Mouse (Mus musculus): ENCODE results near the gene Ache. TPM values are rescaled to one million over a fixed set of nuclear protein-coding genes. Genes with fewer than 3 reads are reported as not detected.

The Ache gene
- total RNA-seq (2023): 1 to 10 TPM in 1 of 2 experiments, under 1 TPM in 1; 0.16 to 1.7 TPM

GRCm38 (mm10) chr5:137287032-137287952, at the start of gene Ache:
TSS of gene Ache (plus strand) at chr5:137287519.

GRCm38 (mm10) chr5:137293839-137294743, 6.8 kb downstream of the Ache start, which contains the start of gene Ufsp1:
TSS of gene Ufsp1 (plus strand) at chr5:137294629.

GRCm38 (mm10) chr5:137307071-137307912, 20.0 kb downstream of the Ache start, which contains the start of gene Srrt:
TSS of gene Srrt (minus strand) at chr5:137307674.

GRCm38 (mm10) chr5:137314193-137315083, 27.1 kb downstream of the Ache start, which contains the start of gene Trip6:
TSS of gene Trip6 (minus strand) at chr5:137314404.

GRCm38 (mm10) chr5:137333512-137334174, 46.3 kb downstream of the Ache start, which contains the start of gene Slc12a9:
TSS of gene Slc12a9 (minus strand) at chr5:137333597.

Other genes with a start within 250 kb of the Ache start
- gene Ap1s1, start 241.4 kb upstream of the Ache start, total RNA-seq (2023): 10 to 100 TPM; 27.4 to 28.5 TPM
- gene Serpine1, start 215.3 kb upstream of the Ache start, total RNA-seq (2023): 1 to 10 TPM; 7.6 to 7.9 TPM
- gene Trim56, start 171.3 kb upstream of the Ache start, total RNA-seq (2023): 10 to 100 TPM; 33.3 to 34.2 TPM
- gene Muc3, start 138.2 kb upstream of the Ache start, total RNA-seq (2023): not detected
- gene Muc3a, start 75.1 kb upstream of the Ache start, total RNA-seq (2023): not detected
- gene Ufsp1, start 7.1 kb downstream of the Ache start, total RNA-seq (2023): under 1 TPM in 1 of 2 experiments, not detected in 1; 0.70 TPM
- 100 to 1,000 TPM; 177 to 211 TPM for gene Srrt, start 20.2 kb downstream of the Ache start, total RNA-seq (2023)
- 10 to 100 TPM; 16.0 to 19.2 TPM for gene Trip6, start 26.9 kb downstream of the Ache start, total RNA-seq (2023)
- 10 to 100 TPM; 74.1 to 74.2 TPM for gene Slc12a9, start 46.1 kb downstream of the Ache start, total RNA-seq (2023)
- under 1 TPM in 1 of 2 experiments, not detected in 1; 0.30 TPM for gene Ephb4, start 62.6 kb downstream of the Ache start, total RNA-seq (2023)
- gene Zan, start 189.5 kb downstream of the Ache start, total RNA-seq (2023): under 1 TPM in 1 of 2 experiments, not detected in 1; 0.03 TPM
- gene Pop7, start 215.0 kb downstream of the Ache start, total RNA-seq (2023): 10 to 100 TPM; 20.8 to 21.6 TPM
- gene Gigyf1, start 231.0 kb downstream of the Ache start, total RNA-seq (2023): 10 to 100 TPM; 55.2 to 70.1 TPM
- gene Epo, start 245.7 kb downstream of the Ache start, total RNA-seq (2023): not detected
- gene Gnb2, start 246.0 kb downstream of the Ache start, total RNA-seq (2023): 1,000 to 10,000 TPM; 1,007 to 1,026 TPM